Mouse (Mus musculus) bone marrow, adult 2 months (tissue): ENCODE data around the gene Lbh.

Experiments used
- CTCF ChIP-seq: fragments of 200-500 bp; IDR thresholded peaks from 2 replicates; pipeline ENCODE4 v1.5.1; 2011; ENCODE audit warnings: low read length, control low read depth; ENCODE audit not compliant: control insufficient read depth, insufficient read depth
- POLR2A ChIP-seq: fragments of 200-500 bp; IDR thresholded peaks from 2 replicates; pipeline ENCODE4 v1.6.1; 2011; ENCODE audit warnings: low read depth, mild to moderate bottlenecking, control low read depth, low read length, borderline replicate concordance; ENCODE audit not compliant: control insufficient read depth

- no peak for TF ChIP-seq POLR2A
- TF ChIP-seq CTCF, result no peak
These were observed 27.7 kb upstream of the Lbh start for GRCm38 (mm10) chr17:72890398-72890898.
